Mouse (Mus musculus) liver, embryonic 16.5 days (tissue): ENCODE data around the gene Cmip. TPM values are rescaled to one million over a fixed set of nuclear protein-coding genes. Genes with fewer than 3 reads are reported as not detected.

Experiments
- ATAC-seq: fragments of 200-750 bp; cut with Nextera tagmentation; 2 replicates; pipeline ENCODE4 v1.8.0; 2017; ENCODE audit warnings: low read depth, mild to moderate bottlenecking, moderate number of reproducible peaks, moderate library complexity
- H3K27ac ChIP-seq: fragments of 300-500 bp; sonication (generic); 2 replicates; pipeline ENCODE4 v1.5.1; 2014; ENCODE audit warnings: mild to moderate bottlenecking, low read length
- H3K27me3 ChIP-seq: fragments of 300-500 bp; sonication (generic); 2 replicates; pipeline ENCODE4 v1.6.1; 2014; ENCODE audit warnings: low read depth, low read length, mixed read lengths; ENCODE audit not compliant: control insufficient read depth, insufficient read depth
- H3K36me3 ChIP-seq: fragments of 300-500 bp; sonication (generic); 2 replicates; pipeline ENCODE4 v1.6.1; 2014; ENCODE audit warnings: mild to moderate bottlenecking; ENCODE audit not compliant: control insufficient read depth, insufficient read depth
- H3K4me1 ChIP-seq: fragments of 300-500 bp; sonication (generic); 2 replicates; pipeline ENCODE4 v1.6.1; 2014; ENCODE audit warnings: low read depth, low read length, mixed read lengths; ENCODE audit not compliant: control insufficient read depth
- H3K4me2 ChIP-seq: fragments of 300-500 bp; sonication (generic); 2 replicates; pipeline ENCODE4 v1.6.1; 2014; ENCODE audit warnings: low read depth, low read length, mixed read lengths
- H3K4me3 ChIP-seq: fragments of 300-500 bp; sonication (generic); 2 replicates; pipeline ENCODE4 v1.5.1; 2014; ENCODE audit warnings: low read depth, mild to moderate bottlenecking, low read length
- H3K9ac ChIP-seq: fragments of 300-500 bp; sonication (generic); 2 replicates; pipeline ENCODE4 v1.6.1; 2014; ENCODE audit warnings: low read depth, low read length
- H3K9me3 ChIP-seq: fragments of 300-500 bp; sonication (generic); replicated peaks from 2 replicates; pipeline ENCODE4 v1.6.1; 2016; ENCODE audit warnings: low read length; ENCODE audit not compliant: control insufficient read depth
- WGBS: fragments of 180-500 bp; shearing (Covaris S2); extraction: QIAGEN DNeasy Blood & Tissue Kit; methylation state at CpG from one replicate; pipeline ENCODE4 v1.1.7; 2014; ENCODE audit not compliant: insufficient replicate concordance; 5-methylcytosine and 5-hydroxymethylcytosine counted together
- polyA plus RNA-seq: library from polyadenylated mRNA; unstranded; fragments of >200 nt; fragmentation: Nextera tagmentation; extraction: Ambion mirVana; gene quantifications from 2 replicates; pipeline ENCODE4 v1.2.1, GENCODE M21; 2015

The Cmip gene
- polyA plus RNA-seq, 1 experiment from 2014 or later: 9.1 TPM

DNA sequence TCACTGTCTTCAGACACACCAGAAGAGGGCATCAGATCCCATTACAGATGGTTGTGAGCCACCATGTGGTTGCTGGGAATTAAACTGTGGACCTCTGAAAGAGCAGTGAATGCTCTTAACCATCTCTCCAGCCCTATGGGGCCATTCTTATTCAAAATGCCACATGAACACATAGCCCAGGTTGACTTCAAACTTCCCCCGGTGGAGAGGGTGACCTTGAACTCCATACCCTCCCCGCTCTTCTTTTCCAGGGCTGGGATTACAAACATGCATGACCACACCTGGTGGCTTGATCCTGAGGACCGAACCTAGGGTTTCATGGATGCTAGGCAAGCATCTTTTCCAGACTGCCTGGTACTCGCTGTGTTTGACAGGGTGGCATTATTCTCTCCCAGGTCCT lies 20.3 kb upstream of the Cmip start:
- no peak for ATAC-seq
- no peak overlapping the region for H3K27ac ChIP-seq
- WGBS: 80% methylated on average over 4 of the region's 4 CpGs

DNA sequence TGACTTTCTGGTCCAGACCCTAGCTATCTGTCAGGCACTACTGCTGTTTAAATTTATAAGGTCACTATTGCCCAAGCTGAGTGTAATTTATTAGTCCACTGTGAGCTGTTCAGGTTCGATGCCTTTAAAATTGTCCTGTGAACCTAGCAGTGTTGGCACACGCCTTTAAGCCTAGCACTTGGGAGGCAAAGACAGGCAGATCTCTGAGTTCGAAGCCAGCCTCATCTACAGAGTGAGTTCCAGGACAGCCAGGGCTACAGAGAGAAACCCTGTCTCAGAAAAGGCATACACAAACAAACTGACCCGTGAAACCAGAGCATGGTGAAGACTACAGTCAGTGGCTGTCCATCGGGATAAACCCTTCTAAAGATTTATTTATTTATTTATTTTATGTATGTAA lies 16.5 kb upstream of the Cmip start:
- no peaks in the 10 kb centered on the region for H3K36me3 ChIP-seq
- no peak for ATAC-seq
- H3K4me2 ChIP-seq: no peak overlapping the region
- H3K9ac ChIP-seq: no peak overlapping the region
- WGBS: 64% methylated on average over 5 of the region's 5 CpGs
- no peak overlapping the region for H3K4me3 ChIP-seq
- H3K9me3 ChIP-seq: no peaks in the 10 kb centered on the region; the same call in 1 of the 2 replicates
- H3K27ac ChIP-seq: no peak overlapping the region
- H3K4me1 ChIP-seq: no peaks in the 10 kb centered on the region
- no peaks in the 10 kb centered on the region for H3K27me3 ChIP-seq

More for the DNA sequence above, 20.3 kb upstream of the Cmip start:
- Histone ChIP-seq H3K4me3 (no peak overlapping the region), H3K9ac (no peak overlapping the region), H3K4me2 (no peak overlapping the region), H3K9me3 (no peaks in the 10 kb centered on the region; the same call in 1 of the 2 replicates), H3K4me1 (no peaks in the 10 kb centered on the region), H3K27me3 (no peaks in the 10 kb centered on the region), H3K36me3 (no peaks in the 10 kb centered on the region)

DNA sequence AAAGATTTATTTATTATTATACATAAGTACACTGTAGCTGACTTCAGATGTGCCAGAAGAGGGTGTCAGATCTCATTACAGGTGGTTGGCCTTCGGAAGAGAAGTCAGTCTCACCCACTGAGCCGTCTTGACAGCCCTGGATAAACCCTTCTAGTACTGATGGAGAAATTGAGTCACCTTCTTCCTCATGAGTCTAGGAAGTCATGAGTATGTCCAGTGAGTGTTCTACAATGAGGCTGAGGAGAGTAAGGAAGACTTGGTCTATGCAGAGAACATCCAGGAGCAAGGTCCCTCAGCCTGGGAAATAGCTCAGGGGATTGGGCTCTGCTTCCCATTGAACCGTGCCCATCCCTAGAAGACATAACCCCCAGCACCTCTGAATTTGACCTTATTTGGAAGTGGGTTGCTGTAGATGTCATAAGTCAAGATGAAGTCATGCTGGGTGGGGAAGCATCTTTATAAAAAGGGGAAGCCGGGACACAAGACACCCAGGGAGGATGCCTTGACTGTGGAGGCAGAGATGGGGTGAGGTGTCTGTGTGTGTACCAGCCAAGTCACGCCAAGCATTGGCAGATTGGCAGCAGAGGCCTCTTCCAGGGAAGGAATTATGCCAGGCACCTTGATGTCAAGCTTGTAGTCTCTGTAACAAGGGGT lies 15.9 kb upstream of the Cmip start:
- H3K9ac ChIP-seq: no peak overlapping the region
- H3K36me3 ChIP-seq: no peaks in the 10 kb centered on the region
- H3K27me3 ChIP-seq: no peaks in the 10 kb centered on the region
- 48% methylated on average over 5 of the region's 5 CpGs for WGBS
- no peak overlapping the region for H3K4me3 ChIP-seq
- no peaks in the 10 kb centered on the region for H3K4me1 ChIP-seq
- no peak for ATAC-seq
- H3K27ac ChIP-seq: no peak overlapping the region
- no peaks in the 10 kb centered on the region; the same call in 1 of the 2 replicates for H3K9me3 ChIP-seq
- H3K4me2 ChIP-seq: no peak overlapping the region

DNA sequence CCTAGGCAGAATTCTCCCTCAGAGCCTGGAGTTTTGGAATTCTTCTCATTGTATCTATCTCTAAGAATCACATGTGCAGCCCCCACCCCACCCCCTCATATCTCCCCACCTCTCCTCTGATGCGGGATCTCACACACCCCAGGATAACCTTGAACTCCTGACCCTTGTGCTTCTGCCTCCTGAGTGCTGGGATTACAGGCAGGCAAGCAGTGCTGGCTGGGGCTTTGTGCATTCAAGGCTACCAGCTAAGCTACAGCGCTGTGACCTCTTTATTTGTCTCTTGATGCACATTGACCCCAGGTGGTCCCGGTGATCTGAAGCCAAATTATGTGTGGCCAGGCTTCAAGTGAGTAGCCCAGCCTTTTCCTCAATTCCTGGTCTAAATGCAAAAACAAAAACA lies 15.0 kb upstream of the Cmip start:
- Histone ChIP-seq H3K27me3 (no peaks in the 10 kb centered on the region), H3K9ac (no peak overlapping the region), H3K4me1 (no peaks in the 10 kb centered on the region), H3K27ac (no peak overlapping the region), H3K9me3 (no peaks in the 10 kb centered on the region), H3K4me2 (no peak overlapping the region), H3K4me3 (no peak overlapping the region), H3K36me3 (no peaks in the 10 kb centered on the region)
- WGBS: 54% methylated on average over 3 of the region's 3 CpGs
- no peak for ATAC-seq

DNA sequence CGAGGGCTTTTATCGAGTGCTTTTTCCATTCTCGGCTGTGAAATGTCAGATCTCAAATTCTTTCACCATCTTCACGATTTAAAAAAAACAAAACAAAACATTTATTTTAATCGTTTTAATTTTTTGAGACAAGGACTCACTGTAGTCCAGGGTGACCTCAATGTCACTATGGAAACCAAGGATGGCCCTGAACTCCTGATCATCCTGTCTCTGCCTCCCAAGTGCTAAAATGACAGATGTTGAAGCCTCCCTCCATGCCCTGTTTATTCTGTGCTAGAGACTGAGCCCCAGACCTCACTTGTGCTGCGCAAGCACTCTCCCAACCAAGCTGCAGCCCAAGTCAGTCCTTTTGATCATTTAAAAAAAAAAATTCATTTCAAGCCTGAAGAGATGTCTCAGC lies 14.6 kb upstream of the Cmip start:
- Histone ChIP-seq H3K27me3 (no peaks in the 10 kb centered on the region), H3K9ac (no peak overlapping the region), H3K4me2 (no peak overlapping the region), H3K9me3 (no peaks in the 10 kb centered on the region), H3K27ac (no peak overlapping the region), H3K4me1 (no peaks in the 10 kb centered on the region), H3K36me3 (no peaks in the 10 kb centered on the region), H3K4me3 (no peak overlapping the region)
- ATAC-seq: no peak
- WGBS: 68% methylated on average over 6 of the region's 6 CpGs

DNA sequence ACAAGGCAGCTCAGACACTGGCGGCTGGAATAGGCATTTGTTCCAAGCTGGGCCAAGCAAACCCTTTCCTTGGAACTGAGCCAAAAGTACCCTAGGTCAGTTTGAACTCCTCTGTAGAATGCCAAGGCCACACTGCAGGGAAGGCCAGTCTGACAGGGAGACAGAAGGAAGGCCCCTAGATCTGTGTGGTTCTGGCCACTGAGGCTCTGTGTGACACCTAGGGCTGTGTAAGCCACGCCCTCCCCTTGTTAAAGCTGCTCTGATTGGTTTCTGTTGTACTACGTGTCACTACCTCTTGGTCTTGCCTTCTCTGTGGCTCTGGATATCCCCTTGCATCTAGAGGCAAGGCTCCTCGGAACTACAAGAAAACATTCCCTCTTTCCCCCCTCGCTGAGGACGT lies 12.3 kb upstream of the Cmip start:
- ATAC-seq: peak; percentile 54; the same call in 1 of the 2 replicates
- 55% methylated on average over 6 of the region's 6 CpGs for WGBS
- Histone ChIP-seq H3K4me1 (no peaks in the 10 kb centered on the region), H3K9me3 (no peaks in the 10 kb centered on the region), H3K27me3 (no peaks in the 10 kb centered on the region), H3K9ac (no peak overlapping the region), H3K27ac (no peak overlapping the region), H3K4me3 (no peak overlapping the region), H3K4me2 (no peak overlapping the region), H3K36me3 (no peaks in the 10 kb centered on the region)

DNA sequence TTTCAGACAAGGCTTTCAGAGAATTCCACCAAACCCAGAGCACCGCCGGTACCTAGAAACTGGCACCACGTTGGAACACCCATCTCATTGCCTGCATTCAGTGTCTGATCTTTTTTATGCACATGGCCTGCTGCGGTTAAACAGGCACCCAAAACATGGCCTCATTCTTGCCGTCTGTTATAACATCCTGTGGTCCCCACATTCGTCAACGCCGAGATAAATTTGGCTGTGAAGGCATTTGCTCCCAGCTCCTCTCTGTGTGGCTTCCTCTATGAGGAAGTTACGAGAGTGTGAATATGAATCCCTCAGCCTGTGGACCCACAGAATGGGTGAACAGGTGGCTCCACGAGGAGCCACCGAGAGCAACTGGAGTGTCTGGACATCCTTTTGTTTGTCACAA lies 8.5 kb upstream of the Cmip start:
- Histone ChIP-seq H3K9me3 (peaks cover under 1% of the 10 kb centered on the region; the same call in 1 of the 2 replicates), H3K4me1 (no peaks in the 10 kb centered on the region), H3K27me3 (no peaks in the 10 kb centered on the region), H3K9ac (no peak overlapping the region), H3K36me3 (no peaks in the 10 kb centered on the region), H3K4me2 (no peak overlapping the region), H3K4me3 (no peak overlapping the region), H3K27ac (no peak overlapping the region)
- ATAC-seq: no peak
- WGBS: 27% methylated on average over 11 of the region's 11 CpGs

DNA sequence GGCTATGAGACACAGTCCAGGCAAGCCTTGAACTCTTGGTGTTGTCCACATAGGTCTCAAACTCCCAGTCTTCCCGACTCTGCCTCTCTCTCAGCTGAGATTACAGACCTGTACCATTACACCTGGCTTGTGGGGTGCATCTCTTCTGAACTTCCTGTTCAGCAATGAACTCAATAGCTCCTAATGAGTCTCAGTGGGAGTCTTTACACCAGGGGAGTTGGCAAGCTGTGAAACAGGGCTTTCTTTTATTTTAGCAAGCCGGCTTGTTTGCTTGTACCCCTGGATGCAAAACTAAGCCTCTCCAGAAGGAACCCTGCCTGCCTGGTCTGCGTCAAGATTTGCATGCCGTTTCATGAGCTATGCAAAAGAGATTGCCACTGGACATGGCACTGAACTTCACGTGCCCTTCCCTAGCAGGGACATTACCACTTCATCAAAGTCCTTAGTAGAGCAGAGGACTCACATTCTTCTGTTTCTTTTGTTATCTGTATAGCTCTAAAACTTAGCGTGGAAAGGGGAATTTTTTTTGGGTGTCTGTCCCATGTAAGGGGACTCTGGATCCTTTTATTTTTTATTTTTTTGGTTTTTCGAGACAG lies 5.7 kb upstream of the Cmip start:
- Histone ChIP-seq H3K9me3 (peaks cover 2% of the 10 kb centered on the region; the same call in 1 of the 2 replicates), H3K9ac (no peak overlapping the region), H3K4me3 (no peak overlapping the region), H3K36me3 (no peaks in the 10 kb centered on the region), H3K4me1 (peaks cover 6% of the 10 kb centered on the region), H3K27ac (no peak overlapping the region), H3K4me2 (no peak overlapping the region), H3K27me3 (no peaks in the 10 kb centered on the region)
- WGBS: 51% methylated on average over 7 of the region's 7 CpGs
- no peak for ATAC-seq

DNA sequence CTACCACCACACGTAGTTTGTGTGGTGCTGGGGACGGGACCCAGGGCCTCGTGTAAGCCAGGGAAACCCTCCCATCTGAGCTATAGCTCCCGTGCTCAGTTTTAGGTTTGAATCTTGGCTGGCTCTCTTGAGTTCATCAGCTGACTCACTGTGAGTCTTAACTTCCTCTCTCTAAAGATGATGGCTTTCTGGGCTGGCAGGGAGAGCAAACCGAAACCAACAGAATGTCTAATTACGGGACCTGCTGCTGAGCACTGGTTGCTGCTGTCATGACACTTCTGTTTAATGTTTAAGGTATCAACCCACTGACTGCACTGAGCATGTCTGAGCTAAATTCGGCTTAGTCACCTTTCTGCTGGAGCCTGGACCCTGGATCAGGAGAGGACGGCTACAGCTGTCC lies 4.2 kb upstream of the Cmip start:
- H3K9me3 ChIP-seq: peaks cover 2% of the 10 kb centered on the region; the same call in 1 of the 2 replicates
- no peak for ATAC-seq
- H3K4me2 ChIP-seq: no peak overlapping the region
- H3K4me1 ChIP-seq: peaks cover 7% of the 10 kb centered on the region
- H3K4me3 ChIP-seq: no peak overlapping the region
- 71% methylated on average over 8 of the region's 8 CpGs for WGBS
- H3K27ac ChIP-seq: 0 out of 2 replicates have a peak overlapping the region, but pooled peaks have one; percentile 1
- H3K27me3 ChIP-seq: no peaks in the 10 kb centered on the region
- H3K36me3 ChIP-seq: no peaks in the 10 kb centered on the region
- no peak overlapping the region for H3K9ac ChIP-seq
